Mouse (Mus musculus) intestine, embryonic 16.5 days (tissue): ENCODE data around the gene Cyp4v3. TPM values are rescaled to one million over a fixed set of nuclear protein-coding genes. Genes with fewer than 3 reads are reported as not detected.

Experiments used
- ATAC-seq: fragments of 200-750 bp; cut with Nextera tagmentation; 2 replicates; pipeline ENCODE4 v1.8.0; 2017; ENCODE audit warnings: moderate TSS enrichment, moderate library complexity
- H3K27ac ChIP-seq: fragments of 300-500 bp; sonication (generic); 2 replicates; pipeline ENCODE4 v1.5.1; 2014; ENCODE audit warnings: mild to moderate bottlenecking, low read length
- H3K27me3 ChIP-seq: fragments of 300-500 bp; sonication (generic); replicated peaks from 2 replicates; pipeline ENCODE4 v1.6.1; 2014; ENCODE audit warnings: low read length, control low read depth, mixed read lengths; ENCODE audit not compliant: control insufficient read depth, insufficient read depth
- H3K36me3 ChIP-seq: fragments of 300-500 bp; sonication (generic); 2 replicates; pipeline ENCODE4 v1.6.1; 2014; ENCODE audit warnings: low read length, control low read depth; ENCODE audit not compliant: control insufficient read depth, insufficient read depth
- H3K4me1 ChIP-seq: fragments of 300-500 bp; sonication (generic); 2 replicates; pipeline ENCODE4 v1.6.1; 2014; ENCODE audit warnings: low read length, control low read depth, mixed read lengths; ENCODE audit not compliant: control insufficient read depth, insufficient read depth
- H3K4me2 ChIP-seq: fragments of 300-500 bp; sonication (generic); 2 replicates; pipeline ENCODE4 v1.6.1; 2014; ENCODE audit warnings: low read depth, low read length, control low read depth
- H3K4me3 ChIP-seq: fragments of 300-500 bp; sonication (generic); 2 replicates; pipeline ENCODE4 v1.5.1; 2014; ENCODE audit warnings: mild to moderate bottlenecking, low read length
- H3K9ac ChIP-seq: fragments of 300-500 bp; sonication (generic); 2 replicates; pipeline ENCODE4 v1.6.1; 2014; ENCODE audit warnings: low read depth, low read length
- H3K9me3 ChIP-seq: fragments of 300-500 bp; sonication (generic); 2 replicates; pipeline ENCODE4 v1.6.1; 2016; ENCODE audit warnings: low read length, control low read depth; ENCODE audit not compliant: control insufficient read depth
- WGBS: fragments of 180-500 bp; shearing (Covaris S2); extraction: QIAGEN DNeasy Blood & Tissue Kit; methylation state at CpG from one replicate; pipeline ENCODE4 v1.1.7; 2014; 5-methylcytosine and 5-hydroxymethylcytosine counted together
- polyA plus RNA-seq: library from polyadenylated mRNA; unstranded; fragments of >200 nt; fragmentation: Nextera tagmentation; extraction: Ambion mirVana; gene quantifications from 2 replicates; pipeline ENCODE4 v1.2.1, GENCODE M21; 2015

Cyp4v3 gene
- polyA plus RNA-seq, 1 experiment from 2014 or later, result 1.7 TPM

- ATAC-seq, result no peak
- 88% methylated on average over 2 of the region's 2 CpGs for WGBS
- no peaks in the 10 kb centered on the region for H3K27me3 ChIP-seq
- no peak overlapping the region for H3K27ac ChIP-seq
- H3K9ac ChIP-seq, result no peak overlapping the region
- no peaks in the 10 kb centered on the region for H3K4me1 ChIP-seq
- H3K4me2 ChIP-seq, result no peak overlapping the region
- no peaks in the 10 kb centered on the region for H3K9me3 ChIP-seq
- H3K36me3 ChIP-seq, result no peaks in the 10 kb centered on the region
- H3K4me3 ChIP-seq, result no peak overlapping the region
Observed at GRCm38 (mm10) chr8:45291790-45292189, 41.2 kb downstream of the Cyp4v3 start.

GRCm38 (mm10) chr8:45281630-45282029, 51.4 kb downstream of the Cyp4v3 start:
- no peak overlapping the region for H3K9ac ChIP-seq
- H3K9me3 ChIP-seq, result no peaks in the 10 kb centered on the region
- H3K27me3 ChIP-seq, result no peaks in the 10 kb centered on the region
- ATAC-seq, result no peak
- H3K4me3 ChIP-seq, result no peak overlapping the region
- no peak overlapping the region for H3K4me2 ChIP-seq
- H3K4me1 ChIP-seq, result no peaks in the 10 kb centered on the region
- no peaks in the 10 kb centered on the region for H3K36me3 ChIP-seq
- no peak overlapping the region for H3K27ac ChIP-seq
- 65% methylated on average over 8 of the region's 8 CpGs for WGBS

DNA sequence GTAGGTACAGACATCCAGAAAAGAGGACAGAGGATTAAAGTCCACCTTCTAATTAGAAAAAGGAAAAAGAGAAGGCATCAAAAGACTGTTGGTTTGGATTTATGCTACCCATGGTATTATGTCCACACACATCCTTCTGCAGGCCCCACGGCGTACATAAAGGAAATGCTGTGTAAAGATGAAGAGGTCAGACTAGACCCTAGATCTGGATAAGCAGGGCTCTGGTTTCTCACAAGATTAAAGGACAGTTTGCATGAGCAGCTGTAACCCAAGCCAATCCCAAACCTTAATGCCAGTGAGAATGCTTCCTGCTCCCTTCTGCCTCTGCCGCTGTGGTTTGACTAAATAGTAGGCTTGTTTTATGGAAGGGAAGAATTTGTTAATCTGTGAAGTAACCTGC, 55.6 kb downstream of the Cyp4v3 start:
- H3K27me3 ChIP-seq, result no peaks in the 10 kb centered on the region
- no peak overlapping the region for H3K4me2 ChIP-seq
- 51% methylated on average over 3 of the region's 3 CpGs for WGBS
- no peak overlapping the region for H3K27ac ChIP-seq
- no peak overlapping the region for H3K4me3 ChIP-seq
- H3K9ac ChIP-seq, result no peak overlapping the region
- ATAC-seq, result no peak
- H3K9me3 ChIP-seq, result no peaks in the 10 kb centered on the region
- H3K36me3 ChIP-seq, result no peaks in the 10 kb centered on the region
- H3K4me1 ChIP-seq, result no peaks in the 10 kb centered on the region

DNA sequence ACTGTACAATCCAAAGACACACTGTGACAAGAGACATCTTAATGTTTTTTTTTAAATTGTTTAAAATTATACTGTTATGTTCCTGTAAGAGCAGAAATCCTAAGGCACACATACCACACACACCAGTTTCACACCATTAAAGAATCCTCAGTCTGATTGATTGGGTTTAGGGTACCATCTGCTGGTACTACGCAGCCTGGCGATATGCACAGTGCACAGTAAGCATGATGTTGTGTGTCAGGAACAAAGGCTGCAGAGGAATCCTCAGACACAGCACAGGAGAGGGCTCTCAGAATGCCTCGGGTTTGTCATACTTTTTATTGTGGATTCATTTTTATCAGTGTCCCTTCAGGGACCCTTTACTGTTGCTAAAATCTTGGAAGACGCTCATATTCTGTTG, 58.7 kb downstream of the Cyp4v3 start:
- Histone ChIP-seq H3K4me2 (no peak overlapping the region), H3K9me3 (no peaks in the 10 kb centered on the region), H3K4me1 (no peaks in the 10 kb centered on the region), H3K4me3 (no peak overlapping the region), H3K27ac (no peak overlapping the region), H3K36me3 (no peaks in the 10 kb centered on the region), H3K27me3 (no peaks in the 10 kb centered on the region), H3K9ac (no peak overlapping the region)
- WGBS, result 64% methylated on average over 4 of the region's 4 CpGs
- no peak for ATAC-seq

DNA sequence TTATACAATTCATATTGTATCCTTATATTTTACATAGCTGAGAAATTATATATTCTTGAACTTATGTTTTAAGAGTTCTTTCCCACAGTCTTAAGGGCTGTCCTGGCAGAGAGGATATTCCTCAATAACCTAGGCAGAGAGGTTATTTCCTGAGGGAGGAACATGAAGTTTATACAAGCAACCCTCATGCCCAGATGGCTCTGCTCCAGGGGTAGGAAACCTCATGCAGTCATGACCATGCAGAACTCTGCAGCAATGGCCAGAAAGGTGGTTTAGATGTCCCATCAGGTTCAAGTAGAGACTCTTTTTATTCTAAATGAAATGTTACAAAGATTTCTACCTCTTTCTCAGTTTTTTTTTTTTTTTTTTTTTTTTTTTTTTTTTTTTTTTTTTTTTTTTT, 64.0 kb downstream of the Cyp4v3 start:
- Histone ChIP-seq H3K4me3 (no peak overlapping the region), H3K4me1 (no peaks in the 10 kb centered on the region), H3K27ac (no peak overlapping the region), H3K9ac (no peak overlapping the region), H3K36me3 (no peaks in the 10 kb centered on the region), H3K9me3 (no peaks in the 10 kb centered on the region), H3K4me2 (no peak overlapping the region), H3K27me3 (no peaks in the 10 kb centered on the region)
- no peak for ATAC-seq

GRCm38 (mm10) chr8:45268485-45268884, 64.5 kb downstream of the Cyp4v3 start:
- Histone ChIP-seq H3K4me2 (no peak overlapping the region), H3K4me3 (no peak overlapping the region), H3K9ac (no peak overlapping the region), H3K27me3 (no peaks in the 10 kb centered on the region), H3K27ac (no peak overlapping the region), H3K4me1 (no peaks in the 10 kb centered on the region), H3K9me3 (no peaks in the 10 kb centered on the region), H3K36me3 (no peaks in the 10 kb centered on the region)
- ATAC-seq, result no peak

GRCm38 (mm10) chr8:45267611-45268391, 65.2 kb downstream of the Cyp4v3 start:
- H3K4me1 ChIP-seq, result no peaks in the 10 kb centered on the region
- H3K9me3 ChIP-seq, result no peaks in the 10 kb centered on the region
- 58% methylated on average over 4 of the region's 4 CpGs for WGBS
- no peak overlapping the region for H3K9ac ChIP-seq
- H3K27me3 ChIP-seq, result no peaks in the 10 kb centered on the region
- H3K36me3 ChIP-seq, result no peaks in the 10 kb centered on the region
- no peak for ATAC-seq
- no peak overlapping the region for H3K4me2 ChIP-seq
- no peak overlapping the region for H3K4me3 ChIP-seq
- no peak overlapping the region for H3K27ac ChIP-seq

- no peak overlapping the region for H3K27ac ChIP-seq
- H3K4me2 ChIP-seq, result no peak overlapping the region
- H3K36me3 ChIP-seq, result no peaks in the 10 kb centered on the region
- H3K27me3 ChIP-seq, result no peaks in the 10 kb centered on the region
- 51% methylated on average over 8 of the region's 8 CpGs for WGBS
- H3K9me3 ChIP-seq, result no peaks in the 10 kb centered on the region
- H3K4me3 ChIP-seq, result no peak overlapping the region
- ATAC-seq, result no peak
- H3K9ac ChIP-seq, result no peak overlapping the region
- H3K4me1 ChIP-seq, result no peaks in the 10 kb centered on the region
Observed at GRCm38 (mm10) chr8:45266993-45267392, 66.0 kb downstream of the Cyp4v3 start.

DNA sequence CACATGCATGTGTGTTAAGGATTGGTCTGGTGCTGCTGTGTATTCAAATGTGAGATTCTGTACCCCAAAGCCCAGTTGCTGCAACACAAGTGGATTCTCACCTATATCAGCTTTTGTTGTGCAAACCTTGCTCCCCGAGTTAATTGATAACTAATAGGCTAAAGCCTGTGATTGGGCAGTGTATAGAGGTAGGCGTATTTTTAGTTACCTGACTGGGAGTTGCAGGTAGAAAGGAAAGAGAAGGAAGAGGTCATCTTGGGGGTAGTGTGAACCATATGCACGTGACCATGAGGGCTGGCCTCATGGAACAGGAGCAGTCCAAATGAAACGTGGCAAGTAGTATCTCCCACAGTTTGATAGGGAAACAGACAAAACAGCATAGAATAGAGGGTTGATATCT, 68.1 kb downstream of the Cyp4v3 start:
- no peaks in the 10 kb centered on the region for H3K4me1 ChIP-seq
- H3K9me3 ChIP-seq, result no peaks in the 10 kb centered on the region
- H3K9ac ChIP-seq, result no peak overlapping the region
- no peak overlapping the region for H3K4me3 ChIP-seq
- no peaks in the 10 kb centered on the region for H3K36me3 ChIP-seq
- no peaks in the 10 kb centered on the region for H3K27me3 ChIP-seq
- H3K4me2 ChIP-seq, result no peak overlapping the region
- 77% methylated on average over 4 of the region's 4 CpGs for WGBS
- no peak overlapping the region for H3K27ac ChIP-seq
- ATAC-seq, result peak; percentile 86

DNA sequence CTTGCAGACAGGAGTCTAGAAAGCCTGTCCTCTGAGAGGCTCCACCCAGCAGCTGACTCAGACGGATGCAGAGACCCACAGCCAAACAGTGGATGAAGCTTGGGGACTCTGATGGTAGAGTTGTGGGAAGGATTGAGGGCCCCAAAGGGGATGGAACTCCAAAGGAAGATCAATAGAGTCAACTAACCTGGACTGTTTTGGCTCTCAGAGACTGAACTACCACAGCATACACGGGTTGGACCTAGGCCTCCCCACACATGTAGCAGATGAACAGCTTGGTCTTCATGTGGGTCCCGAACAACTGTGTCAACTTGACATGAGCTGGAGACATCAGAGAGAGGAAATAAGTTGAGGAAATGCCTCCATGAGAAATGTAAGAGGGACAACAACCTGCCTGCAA, 70.2 kb downstream of the Cyp4v3 start:
- no peak for ATAC-seq
- Histone ChIP-seq H3K27me3 (no peaks in the 10 kb centered on the region), H3K4me2 (no peak overlapping the region), H3K36me3 (no peaks in the 10 kb centered on the region), H3K9me3 (no peaks in the 10 kb centered on the region), H3K9ac (no peak overlapping the region), H3K4me1 (no peaks in the 10 kb centered on the region), H3K27ac (no peak overlapping the region), H3K4me3 (no peak overlapping the region)
- 86% methylated on average over 3 of the region's 3 CpGs for WGBS
